Mouse (Mus musculus): ENCODE measurements around the gene Pkp4. TPM values are rescaled to one million over a fixed set of nuclear protein-coding genes. Genes with fewer than 3 reads are reported as not detected.

Gene Pkp4
- total and polyA plus RNA-seq, 3 experiments: not detected

GRCm38 (mm10) chr2:59261203-59261602, 100.6 kb downstream of the Pkp4 start:
- no peak for DNase-seq (ENCODE audit: low read depth, low spot score)

GRCm38 (mm10) chr2:59266428-59266827, 105.8 kb downstream of the Pkp4 start:
- no peaks in the 10 kb centered on the region for H3K4me1 ChIP-seq (ENCODE audit: control insufficient read depth in 1 of 2, insufficient read depth in 2 of 2, low read length in 2 of 2)
- TF ChIP-seq SMC3 (IDR thresholded peaks at IDR 0.05; ENCODE audit: low read depth, low read length) (no peak), ZMIZ1 (IDR thresholded peaks at IDR 0.05; ENCODE audit: low read depth, low read length) (no peak), ZNF384 (IDR thresholded peaks at IDR 0.05; ENCODE audit: low read depth, low read length) (no peak), MEF2A (IDR thresholded peaks at IDR 0.05; ENCODE audit: extremely low read depth, insufficient replicate concordance, low read depth, low read length, poor library complexity, severe bottlenecking) (no peak), CHD2 (IDR thresholded peaks at IDR 0.05; ENCODE audit: low read length) (no peak), TCF12 (IDR thresholded peaks at IDR 0.05; ENCODE audit: low read depth, low read length) (no peak), E2F4 (IDR thresholded peaks at IDR 0.05; ENCODE audit: borderline replicate concordance, low read depth, low read length) (no peak), NELFE (IDR thresholded peaks at IDR 0.05; ENCODE audit: low read depth, low read length) (no peak), POLR2AphosphoS5 (IDR thresholded peaks at IDR 0.05; ENCODE audit: borderline replicate concordance, low read depth, low read length) (no peak), ETS1 (IDR thresholded peaks at IDR 0.05; ENCODE audit: low read depth, low read length) (no peak), ZC3H11A (IDR thresholded peaks at IDR 0.05; ENCODE audit: low read depth, low read length) (no peak), CTCF (IDR thresholded peaks at IDR 0.05 in 2 of 3, conservative IDR thresholded peaks at IDR 0.05 in 1 of 3; ENCODE audit: control insufficient read depth in 1 of 3, insufficient read depth in 1 of 3, low read depth in 2 of 3, low read length in 3 of 3, poor library complexity in 1 of 3, severe bottlenecking in 1 of 3) (no peak), NRF1 (IDR thresholded peaks at IDR 0.05; ENCODE audit: insufficient read depth, low read depth, low read length, poor library complexity, severe bottlenecking) (no peak), ELF1 (IDR thresholded peaks at IDR 0.05; ENCODE audit: low read depth, low read length) (no peak), UBTF (IDR thresholded peaks at IDR 0.05; ENCODE audit: borderline replicate concordance, insufficient read depth, low read depth, low read length) (no peak), GABPA (IDR thresholded peaks at IDR 0.05; ENCODE audit: low read depth, low read length) (no peak)
- H3K79me2 ChIP-seq (ENCODE audit: control insufficient read depth, insufficient read depth, low read length, poor library complexity): no peaks in the 10 kb centered on the region
- no peaks in the 10 kb centered on the region for H3K36me3 ChIP-seq (ENCODE audit: control insufficient read depth in 1 of 2, insufficient read depth in 2 of 2, low read length in 2 of 2)
- no peak overlapping the region for H3K9ac ChIP-seq (ENCODE audit: control insufficient read depth, low read depth, low read length, poor library complexity, severe bottlenecking)
- no peaks in the 10 kb centered on the region for H3K27me3 ChIP-seq (ENCODE audit: control insufficient read depth in 1 of 2, insufficient read depth in 2 of 2, low read length in 2 of 2)
- DNase-seq (ENCODE audit: low read depth, low spot score): no peak
- H3K4me3 ChIP-seq (ENCODE audit: control insufficient read depth in 1 of 2, insufficient read depth in 1 of 2, low read depth in 2 of 2, low read length in 2 of 2): no peak overlapping the region
- no peak overlapping the region for H3K27ac ChIP-seq (ENCODE audit: control insufficient read depth, low read depth, low read length)
- H3K9me3 ChIP-seq (replicated peaks; ENCODE audit: insufficient read depth, low read length): no peaks in the 10 kb centered on the region

More at GRCm38 (mm10) chr2:59261203-59261602, 100.6 kb downstream of the Pkp4 start:
- no peak for TF ChIP-seq TAL1 (IDR thresholded peaks at IDR 0.05; ENCODE audit: low read length)
- TF ChIP-seq UBTF (IDR thresholded peaks at IDR 0.05; ENCODE audit: borderline replicate concordance, insufficient read depth, low read depth, low read length): no peak
- no peak for TF ChIP-seq MYC (IDR thresholded peaks at IDR 0.05; ENCODE audit: low read depth, low read length)
- TF ChIP-seq ZNF384 (IDR thresholded peaks at IDR 0.05; ENCODE audit: low read depth, low read length): no peak
- TF ChIP-seq POLR2AphosphoS2 (IDR thresholded peaks at IDR 0.05; ENCODE audit: low read length): no peak
- no peak overlapping the region for H3K27ac ChIP-seq (ENCODE audit: control insufficient read depth, low read depth, low read length)
- no peaks in the 10 kb centered on the region for H3K4me1 ChIP-seq (ENCODE audit: control insufficient read depth in 1 of 2, insufficient read depth in 2 of 2, low read length in 2 of 2)
- H3K4me3 ChIP-seq (ENCODE audit: control insufficient read depth in 1 of 2, insufficient read depth in 1 of 2, low read depth in 2 of 2, low read length in 2 of 2): no peak overlapping the region
- no peak overlapping the region for H3K9ac ChIP-seq (ENCODE audit: control insufficient read depth, low read depth, low read length, poor library complexity, severe bottlenecking)
- no peaks in the 10 kb centered on the region for H3K79me2 ChIP-seq (ENCODE audit: control insufficient read depth, insufficient read depth, low read length, poor library complexity)
- H3K36me3 ChIP-seq (ENCODE audit: control insufficient read depth in 1 of 2, insufficient read depth in 2 of 2, low read length in 2 of 2): no peaks in the 10 kb centered on the region
- H3K27me3 ChIP-seq (ENCODE audit: control insufficient read depth in 1 of 2, insufficient read depth in 2 of 2, low read length in 2 of 2): no peaks in the 10 kb centered on the region
- H3K9me3 ChIP-seq (replicated peaks; ENCODE audit: insufficient read depth, low read length): no peaks in the 10 kb centered on the region
